Mouse (Mus musculus) NIH3T3 (cell line): ENCODE results near the gene Olfr669.
A peak's percentile ranks its signal among the peaks of the same experiment; 100 is the strongest.
"Not testable (repeated sequence)": the region's sequence is repeated elsewhere in the genome, so short reads cannot be mapped to it uniquely, and the experiment has no call there.

Experiments
- DNase-seq: peaks from one replicate; pipeline ENCODE4 v3.0.0-alpha.2; 2012; ENCODE audit warnings: low read depth

The Olfr669 gene

DNA sequence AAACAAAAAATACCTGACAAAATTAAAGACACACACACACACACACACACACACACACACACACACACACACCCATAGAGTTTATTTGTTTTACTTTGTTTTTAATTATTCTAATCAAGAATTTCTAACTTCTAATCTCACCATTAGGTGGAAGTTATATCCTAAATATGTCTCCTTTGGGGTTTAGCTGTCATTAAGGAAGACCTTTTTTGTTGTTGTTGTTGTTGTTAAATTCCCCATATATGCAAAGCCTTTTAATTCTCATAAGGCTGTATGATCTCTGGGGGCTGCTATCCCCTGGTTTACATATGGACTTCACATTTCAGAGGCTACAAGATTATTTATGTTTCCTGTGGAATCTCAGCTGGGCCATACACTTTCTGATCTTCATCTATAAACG is at the start of gene Olfr669:
Gene Olfr669 (plus strand): TSS at position 301 of the 400 bp plus-strand sequence.
- no peak for DNase-seq

GRCm38 (mm10) chr7:104895852-104896251 is 38.2 kb upstream of the Olfr669 start, which contains the start of gene Olfr666:
TSS of gene Olfr666 (minus strand) at chr7:104895952.
- no peak for DNase-seq

GRCm38 (mm10) chr7:104921382-104921781 is 12.7 kb upstream of the Olfr669 start, which contains the start of gene Olfr667:
TSS of gene Olfr667 (minus strand) at chr7:104921482.
- DNase-seq, result no peak

GRCm38 (mm10) chr7:104927957-104928356 is 6.1 kb upstream of the Olfr669 start, which contains the start of gene Olfr668:
TSS of gene Olfr668 (minus strand) at chr7:104928057.
- no peak for DNase-seq

- DNase-seq, result not testable (repeated sequence)
Observed at GRCm38 (mm10) chr7:104950234-104950633, 16.2 kb downstream of the Olfr669 start.

GRCm38 (mm10) chr7:104962520-104962919 is 28.5 kb downstream of the Olfr669 start, which contains the start of gene Olfr670:
TSS of gene Olfr670 (minus strand) at chr7:104962620.
- no peak for DNase-seq

GRCm38 (mm10) chr7:104972507-104972906 is 38.5 kb downstream of the Olfr669 start:
- peak; percentile 41 for DNase-seq

DNA sequence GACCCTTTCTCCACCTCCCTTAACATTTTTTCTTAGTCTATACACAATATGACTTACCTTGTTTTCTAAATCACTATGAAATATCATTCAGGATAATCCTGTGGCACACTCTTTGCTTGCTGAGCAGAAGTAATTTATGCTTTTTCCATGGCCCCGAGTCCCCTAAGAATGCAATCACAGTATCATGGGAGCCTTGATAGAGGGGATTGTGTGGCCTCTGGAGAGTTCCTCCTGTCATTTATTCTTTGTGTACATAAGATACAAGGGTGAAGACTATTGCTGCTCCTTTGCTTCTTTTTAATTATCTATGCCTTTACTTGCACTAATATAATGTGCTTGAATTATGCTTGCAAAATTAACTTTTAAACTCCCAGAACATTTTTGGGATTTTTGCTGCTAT is 45.0 kb downstream of the Olfr669 start, which contains the start of gene Olfr671:
Gene Olfr671 (minus strand): TSS at position 101 of the 400 bp plus-strand sequence.
- no peak for DNase-seq
